Mouse (Mus musculus) kidney, adult 2 months (tissue): ENCODE measurements around the gene Pdp2. TPM values are rescaled to one million over a fixed set of nuclear protein-coding genes. Genes with fewer than 3 reads are reported as not detected.

ENCODE experiments used
- DNase-seq: peaks from one replicate; pipeline ENCODE4 v3.0.0; 2021
- H3K27ac ChIP-seq: fragments of 200-500 bp; 2 replicates; pipeline ENCODE4 v1.5.1; 2012; ENCODE audit warnings: low read depth, low read length, control low read depth, inconsistent platforms; ENCODE audit not compliant: insufficient read depth
- H3K27me3 ChIP-seq: fragments of 200-500 bp; replicated peaks from 2 replicates; pipeline ENCODE4 v1.6.1; 2012; ENCODE audit warnings: mild to moderate bottlenecking, moderate library complexity, low read length, inconsistent platforms; ENCODE audit not compliant: control insufficient read depth, insufficient read depth
- H3K36me3 ChIP-seq: fragments of 200-500 bp; 2 replicates; pipeline ENCODE4 v1.6.1; 2012; ENCODE audit warnings: mild to moderate bottlenecking, moderate library complexity, low read length, inconsistent platforms; ENCODE audit not compliant: control insufficient read depth, insufficient read depth
- H3K4me1 ChIP-seq: fragments of 200-500 bp; 2 replicates; pipeline ENCODE4 v1.6.1; 2011; ENCODE audit warnings: low read length; ENCODE audit not compliant: control insufficient read depth, insufficient read depth
- H3K4me3 ChIP-seq: fragments of 200-500 bp; 2 replicates; pipeline ENCODE4 v1.5.1; 2011; ENCODE audit warnings: mild to moderate bottlenecking, low read depth, low read length, control low read depth; ENCODE audit not compliant: insufficient read depth
- CTCF ChIP-seq: fragments of 200-500 bp; conservative IDR thresholded peaks from 2 replicates; pipeline ENCODE4 v1.5.1; 2011; ENCODE audit warnings: low read depth, mild to moderate bottlenecking, control low read depth, low read length, moderate library complexity, mixed read lengths; ENCODE audit not compliant: insufficient read depth, insufficient read length
- POLR2A ChIP-seq: fragments of 200-500 bp; IDR thresholded peaks from one replicate; pipeline ENCODE4 v1.6.1; 2011; ENCODE audit warnings: low read depth, low read length, control low read depth
- WGBS: fragments of 180-500 bp; shearing (Covaris S2); methylation state at CpG from one replicate; pipeline ENCODE4 v1.1.7; 2018; 5-methylcytosine and 5-hydroxymethylcytosine counted together
- polyA plus RNA-seq: library from polyadenylated mRNA; depleted of rRNA; stranded (reverse); fragments of >200 nt; gene quantifications from 2 replicates; pipeline ENCODE4 v1.2.3, GENCODE M21; 2012; rRNA removed

Pdp2 gene
- 25.7 and 29.2 TPM in 2 replicates for polyA plus RNA-seq

- H3K27me3 ChIP-seq: no peaks in the 10 kb centered on the region
- H3K4me1 ChIP-seq: peaks cover 20% of the 10 kb centered on the region; the same call in 1 of the 2 replicates
- TF ChIP-seq CTCF: no peak
- peak; percentile 38 for TF ChIP-seq POLR2A
- peak; percentile 98 for DNase-seq
- H3K4me3 ChIP-seq: peak within 1 kb of the TSS; percentile 89
- peak within 1 kb of the TSS; percentile 92 for H3K27ac ChIP-seq
- peaks cover 8% of the 10 kb centered on the region; the same call in 1 of the 2 replicates for H3K36me3 ChIP-seq
- under 1% methylated on average over 44 of the region's 44 CpGs for WGBS
These were observed at the start of gene Pdp2 for GRCm38 (mm10) chr8:104591133-104591834. TSS of gene Pdp2 (plus strand) at chr8:104591451.

DNA sequence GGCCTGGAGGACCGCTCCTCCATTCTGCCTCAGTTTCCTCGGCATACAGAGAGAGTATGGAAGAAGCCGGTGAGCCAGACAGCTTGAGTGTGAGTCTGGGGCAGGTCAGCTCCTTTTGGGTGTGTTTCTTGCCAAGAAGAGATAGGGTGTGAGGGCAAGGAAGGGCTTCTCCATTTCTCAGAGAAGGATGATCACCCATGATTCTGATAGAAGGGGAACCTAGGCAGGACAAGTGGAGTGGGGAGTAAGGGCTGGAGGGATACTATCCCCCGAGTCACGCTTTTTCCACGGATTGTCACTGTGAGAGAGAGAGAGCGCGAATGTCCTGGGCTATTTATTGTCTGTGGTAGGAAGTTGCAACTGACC, 49.8 kb upstream of the Pdp2 start:
- Histone ChIP-seq H3K36me3 (no peaks in the 10 kb centered on the region), H3K27me3 (no peaks in the 10 kb centered on the region), H3K27ac (no peak overlapping the region), H3K4me3 (peak overlapping the region; percentile 57), H3K4me1 (no peaks in the 10 kb centered on the region)
- no peak for DNase-seq
- no peak for TF ChIP-seq CTCF
- TF ChIP-seq POLR2A: no peak
- 13% methylated on average over 8 of the region's 8 CpGs for WGBS

DNA sequence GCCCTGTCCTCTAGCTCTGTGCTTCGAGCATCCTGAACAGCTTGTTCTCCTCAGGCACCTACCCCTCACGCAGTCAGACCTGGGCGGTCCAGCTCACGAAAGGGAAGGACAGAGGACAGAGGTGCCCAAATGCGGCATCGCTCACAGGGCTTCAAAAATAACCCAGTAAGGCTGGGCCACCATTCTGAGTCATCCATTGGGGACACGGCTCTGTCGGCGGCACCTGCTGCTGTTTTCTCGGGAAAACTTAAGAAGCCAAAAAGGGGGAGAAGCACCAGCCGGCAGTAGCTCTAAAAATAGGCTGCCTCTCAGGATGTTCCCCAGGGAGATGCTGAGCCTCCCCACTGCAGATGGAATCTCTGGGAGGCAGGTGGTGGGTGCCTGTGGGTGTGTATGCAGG, 49.1 kb upstream of the Pdp2 start:
- Histone ChIP-seq H3K27me3 (no peaks in the 10 kb centered on the region), H3K36me3 (no peaks in the 10 kb centered on the region), H3K4me3 (peak overlapping the region; percentile 9), H3K4me1 (no peaks in the 10 kb centered on the region), H3K27ac (0 out of 2 replicates have a peak overlapping the region, but pooled peaks have one; percentile 13)
- DNase-seq: no peak
- TF ChIP-seq POLR2A: no peak
- TF ChIP-seq CTCF: no peak
- WGBS: 33% methylated on average over 11 of the region's 11 CpGs

DNA sequence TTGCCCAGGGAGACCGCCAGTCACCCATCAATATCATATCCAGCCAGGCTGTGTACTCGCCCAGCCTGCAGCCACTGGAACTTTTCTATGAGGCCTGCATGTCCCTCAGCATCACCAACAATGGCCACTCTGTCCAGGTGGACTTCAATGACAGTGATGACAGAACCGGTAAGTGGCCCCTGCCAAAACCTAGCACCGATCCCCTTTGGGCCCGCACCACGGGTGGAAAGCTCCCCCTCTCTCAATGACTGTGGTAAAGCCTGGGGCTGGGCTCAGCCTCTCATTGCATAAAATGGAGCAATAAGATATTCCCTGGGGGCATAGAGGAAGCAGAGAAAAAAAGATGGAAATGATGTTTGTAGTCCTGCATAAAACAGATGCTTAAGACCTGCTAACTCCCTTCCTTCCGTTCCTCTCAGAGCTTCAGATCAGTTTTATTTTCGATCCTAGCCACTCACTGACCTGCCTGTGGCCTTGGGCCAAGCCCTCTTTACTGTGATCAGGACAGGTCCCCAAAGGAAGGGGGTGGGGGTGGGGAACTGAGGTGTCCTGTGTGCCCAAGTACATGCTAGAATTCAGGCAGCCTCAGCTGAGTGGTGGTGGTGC, 47.7 kb upstream of the Pdp2 start:
- H3K27me3 ChIP-seq: no peaks in the 10 kb centered on the region
- no peak overlapping the region for H3K27ac ChIP-seq
- no peak for TF ChIP-seq CTCF
- no peak for TF ChIP-seq POLR2A
- H3K36me3 ChIP-seq: no peaks in the 10 kb centered on the region
- DNase-seq: peak; percentile 60
- no peak overlapping the region for H3K4me3 ChIP-seq
- 89% methylated on average over 8 of the region's 8 CpGs for WGBS
- H3K4me1 ChIP-seq: no peaks in the 10 kb centered on the region

- no peak overlapping the region for H3K4me3 ChIP-seq
- H3K36me3 ChIP-seq: no peaks in the 10 kb centered on the region
- peak; percentile 29 for DNase-seq
- 77% methylated on average over 4 of the region's 4 CpGs for WGBS
- H3K27ac ChIP-seq: no peak overlapping the region
- TF ChIP-seq CTCF (no peak), POLR2A (no peak)
- H3K27me3 ChIP-seq: no peaks in the 10 kb centered on the region
- H3K4me1 ChIP-seq: no peaks in the 10 kb centered on the region
These were observed 36.1 kb upstream of the Pdp2 start for GRCm38 (mm10) chr8:104555191-104555590.

GRCm38 (mm10) chr8:104557226-104557625, 34.0 kb upstream of the Pdp2 start:
- Histone ChIP-seq H3K4me3 (no peak overlapping the region), H3K27me3 (no peaks in the 10 kb centered on the region), H3K36me3 (no peaks in the 10 kb centered on the region), H3K27ac (no peak overlapping the region), H3K4me1 (no peaks in the 10 kb centered on the region)
- WGBS: 71% methylated on average over 7 of the region's 7 CpGs
- DNase-seq: no peak
- TF ChIP-seq POLR2A (no peak), CTCF (no peak)

GRCm38 (mm10) chr8:104560731-104561130, 30.5 kb upstream of the Pdp2 start:
- H3K36me3 ChIP-seq: no peaks in the 10 kb centered on the region
- no peak overlapping the region for H3K27ac ChIP-seq
- no peaks in the 10 kb centered on the region for H3K27me3 ChIP-seq
- no peak for DNase-seq
- H3K4me1 ChIP-seq: no peaks in the 10 kb centered on the region
- TF ChIP-seq CTCF: no peak
- TF ChIP-seq POLR2A: no peak
- H3K4me3 ChIP-seq: no peak overlapping the region
